Mouse (Mus musculus): ENCODE results near the gene Lamtor1.

Lamtor1 gene

DNA sequence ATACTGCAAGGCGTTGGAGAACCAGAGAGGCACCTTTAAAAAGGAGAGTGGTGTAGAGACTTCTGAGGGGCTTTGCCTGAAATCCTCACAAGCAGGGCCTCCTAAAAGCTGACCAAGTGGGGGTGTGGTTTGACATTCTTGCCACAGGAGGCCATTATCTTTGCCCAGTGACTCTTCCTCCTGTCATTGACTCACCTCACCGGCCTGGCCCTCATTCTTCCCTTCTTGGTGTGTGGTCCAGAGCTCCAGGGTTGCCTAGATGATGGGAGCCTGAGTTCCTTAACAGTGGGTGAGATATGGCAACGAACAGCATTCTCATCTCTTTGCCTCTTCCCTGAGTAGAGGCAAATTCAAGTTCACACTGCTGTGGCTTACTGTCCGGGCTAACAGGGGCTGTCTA, 50.2 kb downstream of the Lamtor1 start:
- DNase-seq (ENCODE audit: low spot score), result no peak

DNA sequence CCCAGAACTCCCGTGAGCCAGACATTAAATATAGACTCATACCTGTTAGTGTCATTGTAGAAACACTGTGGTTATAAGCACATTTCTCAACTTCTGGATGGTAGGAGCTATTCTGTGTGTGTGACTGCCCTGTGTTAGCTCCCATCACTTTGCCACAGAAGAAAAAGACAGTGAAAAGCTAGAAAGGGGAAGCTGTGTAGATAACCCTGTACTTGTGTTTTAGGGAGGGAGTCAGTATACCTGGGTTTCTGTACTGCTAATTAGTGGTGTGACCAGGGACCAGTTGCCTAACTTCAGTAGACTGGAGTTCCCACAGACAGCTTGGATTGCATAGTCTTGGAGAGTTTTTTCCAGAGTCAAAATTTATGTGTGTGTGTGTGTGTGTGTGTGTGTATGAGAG, 50.8 kb downstream of the Lamtor1 start:
- no peak for DNase-seq (ENCODE audit: low spot score)

DNA sequence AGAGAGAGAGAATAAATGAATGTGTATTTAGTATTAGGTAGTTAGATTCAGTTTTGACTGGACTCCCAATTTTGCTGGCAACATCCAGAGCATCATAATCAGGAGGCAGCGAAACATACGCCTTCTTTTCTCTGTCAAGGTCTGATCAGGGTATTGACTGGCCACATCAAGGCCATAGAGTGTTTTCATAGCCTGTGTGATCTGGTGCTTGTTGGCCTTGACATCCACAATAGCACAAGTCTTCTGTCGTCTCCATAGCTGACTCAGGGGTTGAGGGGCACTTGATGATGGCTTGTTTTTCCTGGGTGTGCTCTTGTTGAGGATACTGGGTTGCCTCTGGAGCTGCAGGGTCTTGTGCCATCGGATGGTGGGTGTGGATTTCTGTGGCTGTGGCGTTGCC, 51.2 kb downstream of the Lamtor1 start:
- no peak for DNase-seq (ENCODE audit: low spot score)

DNA sequence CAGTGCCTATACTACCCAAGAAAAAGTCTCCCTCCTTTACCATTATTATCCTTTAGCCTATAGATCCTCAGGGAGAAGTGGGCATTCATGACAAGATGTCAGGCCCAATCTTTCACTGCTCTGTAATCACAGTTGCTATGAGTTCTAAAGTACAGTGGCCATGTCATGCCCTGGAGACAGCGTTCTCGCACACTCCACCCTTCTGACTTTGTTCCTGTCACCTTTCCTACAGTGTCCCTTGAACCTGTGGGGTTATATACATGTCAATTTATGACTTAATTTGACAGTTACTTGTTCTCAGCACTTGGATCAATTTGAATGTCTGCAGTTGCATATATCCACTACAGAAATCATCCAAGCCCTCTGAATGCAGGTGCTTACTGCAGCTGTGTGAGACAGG, 57.1 kb downstream of the Lamtor1 start:
- DNase-seq (ENCODE audit: low spot score), result no peak

DNA sequence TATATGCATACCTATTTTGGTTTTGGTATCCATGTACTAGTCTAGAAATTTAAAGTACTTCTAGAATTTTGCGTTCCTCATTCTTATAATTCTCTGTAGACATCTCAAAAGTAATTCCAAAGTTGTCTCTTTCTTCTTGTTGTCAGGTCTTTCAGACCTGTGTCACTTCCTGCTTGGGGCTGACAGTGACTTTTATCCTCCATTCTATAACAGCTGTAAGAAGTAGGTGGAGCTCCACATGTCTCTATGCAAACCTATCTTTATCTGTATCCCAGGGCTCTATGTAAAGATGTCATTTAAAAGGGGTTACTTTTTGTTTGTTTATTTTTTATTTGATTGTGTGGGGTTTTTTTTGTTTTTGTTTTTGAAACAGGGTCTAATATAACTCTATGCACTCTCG, 57.9 kb downstream of the Lamtor1 start:
- DNase-seq (ENCODE audit: low spot score), result no peak

DNA sequence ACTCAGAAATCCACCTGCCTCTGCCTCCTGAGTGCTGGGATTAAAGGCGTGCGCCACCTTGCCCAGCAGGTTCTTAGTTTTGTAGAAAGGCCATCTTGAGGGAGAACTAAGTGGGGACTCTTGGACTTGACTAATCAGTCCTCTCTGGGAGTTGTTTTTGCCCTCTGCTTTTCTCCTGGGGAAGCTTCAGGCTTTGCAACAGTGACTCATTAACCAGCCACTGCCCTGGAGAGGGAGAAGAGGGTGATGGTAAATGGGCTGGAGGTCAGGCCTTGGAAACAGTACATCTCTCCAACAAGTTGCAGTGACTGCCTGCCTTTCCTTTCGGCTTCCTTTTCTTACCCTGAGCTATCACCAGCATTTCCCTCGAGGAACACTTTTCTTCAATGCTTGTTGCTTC, 58.8 kb downstream of the Lamtor1 start:
- DNase-seq (ENCODE audit: low spot score), result no peak

DNA sequence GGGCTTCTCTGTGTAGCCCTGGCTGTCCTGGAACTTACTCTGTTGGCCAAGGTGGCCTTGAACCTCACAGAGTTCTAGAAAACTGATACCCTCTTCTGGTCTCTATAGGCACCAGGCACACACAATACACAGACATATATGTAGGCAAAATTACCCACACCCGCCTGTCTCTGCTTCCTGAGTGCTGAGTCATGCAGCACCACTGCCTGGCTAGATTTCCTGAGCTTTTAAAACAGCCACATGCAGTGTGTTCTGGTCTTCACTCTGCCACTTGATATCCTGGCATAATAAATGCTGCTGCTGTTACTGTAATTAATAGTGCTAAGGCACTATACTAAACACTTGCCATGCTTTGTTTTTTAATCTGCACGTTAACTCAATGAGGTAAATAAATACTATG, 59.9 kb downstream of the Lamtor1 start:
- DNase-seq (ENCODE audit: low spot score), result no peak

DNA sequence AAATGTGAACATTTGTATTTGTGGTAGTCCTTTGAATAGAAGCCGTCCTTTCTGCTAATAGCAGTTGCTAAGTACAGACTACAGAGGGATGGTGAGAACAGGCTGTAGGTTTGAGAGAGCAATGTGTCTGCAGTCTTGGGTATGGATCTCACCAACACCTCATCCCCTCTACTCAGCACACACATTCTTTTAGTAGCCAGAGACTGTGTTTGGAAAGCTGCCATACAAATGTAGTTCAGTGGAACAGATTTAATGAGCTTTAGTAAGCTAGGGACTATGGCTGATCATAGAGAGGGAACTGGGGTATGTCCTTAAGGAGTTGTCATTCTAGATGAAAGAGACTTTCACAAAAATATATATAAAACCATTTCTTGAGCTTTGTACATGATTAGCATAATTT, 61.6 kb downstream of the Lamtor1 start:
- DNase-seq (ENCODE audit: low spot score), result no peak

DNA sequence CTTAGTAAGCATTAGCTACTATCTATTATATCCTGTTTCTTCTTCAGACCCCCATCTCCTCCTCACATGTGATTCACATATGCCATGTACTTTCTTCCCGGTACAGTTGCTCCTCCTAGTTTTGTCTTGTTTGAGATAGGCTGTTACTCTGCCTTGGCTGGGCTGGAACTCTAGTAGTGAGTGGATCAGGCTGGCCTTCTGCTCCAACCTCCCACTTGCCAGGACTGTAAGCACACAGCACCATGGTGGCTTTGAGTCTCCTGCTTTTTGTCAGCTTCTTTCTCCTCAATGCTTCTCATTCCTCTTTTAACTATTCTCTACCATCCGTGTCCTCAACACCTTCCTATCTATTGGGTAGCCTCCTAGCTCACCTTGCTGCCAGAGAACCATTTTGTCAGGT, 63.0 kb downstream of the Lamtor1 start:
- DNase-seq (ENCODE audit: low spot score), result no peak

DNA sequence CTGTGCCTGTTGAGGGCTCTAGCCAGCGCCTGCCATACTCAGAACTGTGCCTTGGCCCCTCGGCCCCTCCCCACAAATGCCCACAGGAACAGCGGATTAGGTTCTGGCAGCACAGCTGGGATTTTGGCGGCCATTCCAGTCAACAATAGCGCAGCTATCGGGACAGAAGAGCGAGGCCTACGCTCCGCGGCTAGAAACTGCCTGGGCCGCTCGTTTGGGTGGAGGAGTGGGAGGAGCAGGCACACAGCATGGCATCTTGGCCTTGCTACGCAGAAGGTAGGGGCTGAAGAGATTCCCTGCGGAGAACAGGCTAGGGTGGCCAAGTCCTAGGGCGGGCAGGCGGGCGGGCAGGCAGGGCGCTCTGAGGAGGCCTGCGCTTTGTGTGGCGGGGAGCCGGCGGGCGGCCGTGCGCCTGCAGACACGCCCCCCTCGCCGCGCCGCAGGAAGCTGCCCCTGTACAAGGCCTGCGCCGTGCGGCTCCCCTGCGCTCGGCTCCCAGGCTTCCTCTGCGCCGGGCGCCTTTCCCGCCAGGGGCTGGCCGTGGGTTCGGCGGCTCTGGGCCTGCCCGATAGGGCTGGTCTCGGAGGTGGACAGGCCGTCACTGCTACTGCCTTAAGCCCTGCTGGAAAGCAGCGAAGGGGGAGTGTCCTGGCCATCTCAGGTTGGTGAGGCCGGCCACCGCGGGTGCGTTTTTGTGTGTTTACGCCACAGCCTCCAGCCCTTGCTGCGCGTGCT, 64.2 kb downstream of the Lamtor1 start:
- peak; percentile 84 for DNase-seq (ENCODE audit: low spot score)

DNA sequence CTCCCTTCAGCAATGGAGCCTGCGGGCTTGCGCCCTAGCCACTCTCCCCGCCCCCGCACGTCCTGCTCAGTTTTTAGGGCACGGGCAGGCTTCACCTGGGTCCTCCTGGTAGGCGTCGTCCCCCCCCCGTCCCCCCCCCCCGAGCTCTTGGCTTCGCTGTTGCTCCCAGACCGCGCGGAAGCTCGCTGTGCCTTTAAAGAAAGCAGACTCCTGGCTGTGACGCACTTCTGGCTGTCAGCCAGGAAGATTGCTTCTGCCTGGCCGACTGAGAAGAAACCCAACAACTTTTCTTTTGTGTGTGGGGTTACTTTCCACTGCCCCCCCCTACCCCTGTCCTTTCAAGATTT, 64.7 kb downstream of the Lamtor1 start:
- peak; percentile 94 for DNase-seq (ENCODE audit: low spot score)

DNA sequence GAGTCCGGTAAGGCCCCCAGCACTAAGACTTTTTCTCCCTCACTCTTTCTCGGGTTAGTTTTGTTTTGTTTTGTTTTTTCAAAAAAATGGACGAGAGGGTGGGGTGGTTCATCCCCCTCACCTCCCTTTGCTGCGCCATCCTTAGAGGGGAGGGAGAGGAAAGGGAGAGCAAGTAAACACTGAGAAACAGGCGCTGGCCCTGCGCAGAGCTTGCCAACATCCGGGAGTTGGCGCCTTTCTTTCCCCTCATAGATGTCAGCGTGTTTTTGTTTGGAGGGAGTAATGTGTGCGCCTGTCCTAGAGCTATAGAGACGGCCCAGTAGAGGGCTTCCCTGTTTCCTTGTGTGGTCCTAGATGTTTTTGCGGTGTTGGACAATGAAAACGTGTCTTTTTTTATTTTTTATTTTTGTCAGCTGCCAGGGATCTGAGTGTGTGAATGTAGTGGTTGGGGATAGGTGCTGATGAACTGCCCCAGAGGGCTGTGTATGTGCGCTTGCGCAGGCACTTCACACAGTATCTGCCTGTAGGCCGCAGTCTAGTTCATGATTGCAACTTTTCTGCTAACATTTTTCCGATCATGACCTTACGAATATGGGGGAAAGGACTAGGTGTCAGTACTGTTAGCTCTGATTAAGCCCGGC, 65.2 kb downstream of the Lamtor1 start:
- DNase-seq (ENCODE audit: low spot score), result peak; percentile 88

DNA sequence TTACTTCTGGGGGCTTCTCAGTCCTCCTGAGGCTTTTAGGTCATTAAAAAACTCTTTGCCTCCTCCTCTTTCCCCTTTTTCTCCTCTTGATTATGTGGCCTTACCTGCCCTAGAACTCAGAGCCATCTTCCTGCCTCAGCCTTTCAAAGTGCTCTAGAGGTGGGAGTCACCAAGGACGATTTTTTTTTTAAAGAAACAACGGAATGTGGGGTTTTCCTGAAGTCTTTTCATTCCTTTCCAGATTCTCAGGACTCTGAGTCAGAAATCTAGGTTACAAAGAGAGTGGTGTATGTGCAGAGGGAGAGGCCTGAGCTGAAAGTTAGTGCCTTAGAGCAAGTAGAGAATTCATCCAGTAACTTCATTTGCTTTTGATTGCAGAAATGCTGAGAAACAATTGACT, 66.0 kb downstream of the Lamtor1 start:
- no peak for DNase-seq (ENCODE audit: low spot score)

DNA sequence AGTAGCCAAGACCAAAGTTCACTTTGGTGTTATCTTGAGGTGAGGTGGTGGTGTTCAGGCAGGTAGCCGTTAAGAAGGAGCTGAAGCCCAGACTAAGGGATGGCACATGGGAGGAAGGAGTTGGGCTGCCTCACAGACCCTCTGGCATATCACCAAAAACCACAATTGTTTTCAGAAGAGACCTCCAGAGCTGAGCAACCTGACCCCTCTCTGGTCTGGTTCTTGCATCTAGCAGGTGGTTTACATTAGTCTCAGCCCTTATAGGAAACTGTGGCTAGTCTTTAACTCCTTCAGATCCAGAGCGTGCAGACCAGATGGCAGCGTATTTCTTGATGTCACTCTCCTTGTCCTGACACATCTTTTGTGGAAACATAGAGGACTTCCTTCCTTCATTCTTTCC, 68.0 kb downstream of the Lamtor1 start:
- no peak for DNase-seq (ENCODE audit: low spot score)

DNA sequence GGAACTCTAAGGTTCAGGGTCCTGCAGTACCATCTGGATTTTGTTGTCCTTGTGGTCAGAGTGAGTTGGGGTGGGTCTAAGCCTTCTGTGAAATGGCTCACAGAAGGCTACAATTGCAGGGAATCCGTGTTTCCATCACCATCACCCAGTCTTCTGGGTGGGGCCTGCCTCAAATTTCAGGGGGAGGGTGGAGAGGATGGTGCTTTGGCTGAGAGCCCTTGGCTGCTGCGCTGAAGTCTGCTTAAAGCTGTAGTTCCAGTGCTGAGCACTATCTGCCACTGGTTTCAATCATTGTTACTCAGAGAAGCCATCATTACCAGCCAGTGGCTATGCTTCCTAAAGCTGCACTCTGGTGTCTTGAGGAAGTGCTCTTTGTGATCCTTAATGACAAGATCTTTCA, 68.8 kb downstream of the Lamtor1 start:
- peak; percentile 39 for DNase-seq (ENCODE audit: low spot score)

Data from lung, postnatal 25 days (tissue).